Mouse (Mus musculus): ENCODE results near the gene Gm49320.

GRCm38 (mm10) chr8:4269609-4270008, 30.9 kb downstream of the Gm49320 start:
- TF ChIP-seq ZC3H11A (IDR thresholded peaks at IDR 0.05; ENCODE audit: borderline replicate concordance, low read depth, low read length) (no peak), CHD2 (IDR thresholded peaks at IDR 0.05; ENCODE audit: low read depth, low read length) (no peak)
